Mouse (Mus musculus): ENCODE measurements around the gene Ncoa1.
"Not testable (repeated sequence)": the region's sequence is repeated elsewhere in the genome, so short reads cannot be mapped to it uniquely, and the experiment has no call there.

Ncoa1 gene

DNA sequence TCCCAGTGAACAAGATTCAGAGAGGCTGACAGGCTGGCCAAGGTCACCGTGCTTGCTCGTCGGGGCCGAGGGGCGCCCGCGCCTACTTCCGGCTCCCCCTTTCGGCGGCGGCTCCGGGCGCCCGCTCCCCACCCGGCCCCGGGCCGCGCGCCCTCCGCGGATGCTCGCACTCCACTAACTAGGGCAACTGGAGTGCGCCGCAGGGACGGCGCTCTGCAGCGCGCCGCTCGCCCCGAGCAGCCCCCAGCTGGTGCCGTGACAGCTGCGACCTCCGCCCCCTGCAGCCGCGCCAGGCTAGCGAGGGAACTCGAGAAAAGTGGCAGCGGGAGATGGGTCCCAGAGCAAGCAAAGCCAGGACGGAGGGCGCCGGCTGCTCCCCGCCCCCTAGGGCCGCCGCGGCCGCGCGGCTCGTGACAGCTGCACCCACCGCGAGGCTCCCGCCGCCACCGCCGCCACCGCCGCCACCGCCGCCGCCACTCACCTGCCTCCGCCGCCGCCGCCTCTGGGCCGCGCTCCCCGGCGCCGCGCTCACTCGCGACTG is 621 bp downstream of the Ncoa1 start:
- in situ Hi-C loops (cut with MseI, MboI): no loop called here

- in situ Hi-C loops (cut with MseI, MboI): no loop called here
These were observed 1.6 kb downstream of the Ncoa1 start for GRCm38 (mm10) chr12:4475251-4475993.

GRCm38 (mm10) chr12:4469115-4469514 is 7.9 kb downstream of the Ncoa1 start:
- in situ Hi-C loops (cut with MseI, MboI): no loop called here

DNA sequence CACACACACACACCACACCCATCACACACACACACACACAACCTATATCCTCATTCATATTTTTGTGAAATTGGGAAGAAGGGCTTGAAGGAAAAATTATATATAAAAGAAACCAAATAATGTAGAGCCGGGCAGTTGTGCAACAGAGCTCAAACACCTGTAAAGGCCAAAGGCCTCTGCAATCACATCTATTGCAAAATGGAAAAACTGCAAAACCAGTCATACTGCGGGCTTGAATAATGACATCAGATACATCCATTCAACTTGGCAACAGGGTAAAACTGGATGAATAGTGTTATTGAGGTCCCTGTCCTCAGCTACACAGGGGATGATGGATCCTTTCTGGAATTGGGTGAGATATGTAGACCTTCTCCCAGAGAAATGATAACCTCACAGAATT is 13.3 kb downstream of the Ncoa1 start:
- in situ Hi-C loops (cut with MseI, MboI): no loop called here

DNA sequence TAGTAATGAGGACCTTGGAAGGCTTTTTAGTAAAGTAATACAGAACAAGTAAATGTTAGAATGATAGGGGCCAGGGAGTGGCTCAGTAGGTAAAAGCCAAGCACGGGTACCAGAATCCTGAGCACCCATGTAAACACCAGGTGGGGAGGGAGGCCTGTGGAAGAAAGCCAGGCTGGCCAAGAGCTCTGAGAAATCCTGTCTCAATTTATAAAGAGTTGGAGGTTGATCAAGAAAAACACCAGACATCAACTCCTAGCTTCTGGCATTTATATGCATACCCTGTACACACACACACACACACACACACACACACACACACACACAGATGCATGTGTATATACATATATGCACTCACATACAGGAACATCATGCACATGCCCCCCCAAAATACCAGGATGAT is 14.6 kb downstream of the Ncoa1 start:
- in situ Hi-C loops (cut with MseI, MboI): no loop called here

- in situ Hi-C loops (cut with MseI, MboI): no loop called here
These were observed 16.0 kb downstream of the Ncoa1 start for GRCm38 (mm10) chr12:4460990-4461389.

- in situ Hi-C loops (cut with MseI, MboI): no loop called here
These were observed 21.9 kb downstream of the Ncoa1 start for GRCm38 (mm10) chr12:4454956-4455565.

- in situ Hi-C loops (cut with MseI, MboI): no loop called here
These were observed 22.7 kb downstream of the Ncoa1 start for GRCm38 (mm10) chr12:4454248-4454647.

DNA sequence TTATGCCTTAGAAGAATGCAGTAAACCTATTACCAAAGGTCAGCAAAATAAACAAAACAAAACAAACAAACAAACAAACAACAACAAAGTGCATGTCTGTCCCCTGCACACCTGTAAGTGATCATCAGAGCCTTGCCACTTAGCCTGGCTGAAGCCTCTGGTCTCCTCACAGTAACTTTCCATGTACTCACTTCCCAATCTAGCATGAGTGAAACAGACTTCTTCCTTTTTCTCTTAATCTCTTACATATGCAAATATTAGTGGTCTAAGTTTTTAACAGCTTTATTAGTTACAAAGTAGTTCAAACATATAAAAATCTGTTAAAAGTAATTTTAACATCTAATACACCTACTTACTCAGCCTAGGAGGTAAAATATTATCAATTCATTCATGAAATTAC is 24.7 kb downstream of the Ncoa1 start:
- in situ Hi-C loops (cut with MseI, MboI): no loop called here

DNA sequence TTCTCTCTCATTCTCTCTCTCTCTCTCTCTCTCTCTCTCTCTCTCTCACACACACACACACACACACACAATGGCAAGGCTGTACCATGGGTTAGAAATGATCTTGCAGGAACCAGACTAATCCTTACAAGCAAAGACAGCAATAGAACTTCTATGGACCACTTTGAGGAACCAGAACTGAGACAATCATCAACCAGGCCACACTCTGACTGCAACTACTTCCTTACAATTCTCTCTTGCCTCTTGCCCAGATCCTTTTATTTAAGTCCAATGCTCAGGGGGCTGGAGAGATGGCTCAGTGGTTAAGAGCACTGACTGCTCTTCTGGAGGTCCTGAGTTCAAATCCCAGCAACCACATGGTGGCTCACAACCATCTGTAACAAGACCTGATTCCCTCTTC is 26.5 kb downstream of the Ncoa1 start:
- in situ Hi-C loops (cut with MseI, MboI): not testable (repeated sequence)

DNA sequence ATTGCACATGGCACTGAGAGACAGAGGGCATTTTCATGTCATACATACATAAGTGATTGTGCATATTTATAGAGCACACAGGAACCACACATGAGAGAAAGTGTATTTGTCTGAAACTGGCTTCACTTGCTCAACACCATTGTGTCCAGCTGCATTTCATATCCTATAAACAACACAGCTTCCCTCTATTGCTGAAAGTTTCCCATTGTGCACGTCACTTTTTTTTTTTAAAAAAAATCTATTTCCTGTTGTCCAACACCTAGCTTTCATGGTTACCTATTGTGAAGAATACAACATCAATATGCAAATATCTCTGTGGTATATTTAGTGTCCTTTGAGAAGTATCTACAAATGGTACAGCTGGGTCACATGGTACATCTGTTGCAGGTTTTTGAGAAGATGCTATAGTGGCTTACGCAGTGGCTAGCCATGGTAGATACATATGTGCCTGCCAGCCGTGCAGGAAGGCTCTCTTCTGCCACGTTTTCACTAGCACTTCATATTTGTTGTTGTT is 28.8 kb downstream of the Ncoa1 start:
- in situ Hi-C loops (cut with MseI, MboI): no loop called here

GRCm38 (mm10) chr12:4444946-4445345 is 32.0 kb downstream of the Ncoa1 start:
- in situ Hi-C loops (cut with MseI, MboI): no loop called here

DNA sequence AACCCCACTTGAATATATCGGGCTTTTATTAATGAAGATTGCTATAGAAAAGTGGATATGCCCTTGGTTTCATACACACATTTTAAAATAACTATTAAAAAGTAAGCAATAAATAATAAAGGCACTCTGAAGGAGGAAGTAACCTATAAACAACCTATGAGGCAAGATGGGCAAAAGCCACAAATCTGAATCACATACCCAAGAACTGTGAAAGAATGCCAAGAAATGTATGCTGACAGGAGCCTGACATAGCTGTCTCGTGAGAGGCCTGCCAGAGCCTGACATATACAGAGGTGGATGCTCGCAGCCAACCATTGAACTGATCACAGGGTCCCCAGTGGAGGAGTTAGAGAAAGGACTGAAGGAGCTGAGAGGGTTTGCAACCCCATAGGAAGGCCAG is 35.5 kb downstream of the Ncoa1 start:
- in situ Hi-C loops (cut with MseI, MboI): no loop called here

GRCm38 (mm10) chr12:4436198-4436597 is 40.8 kb downstream of the Ncoa1 start:
- in situ Hi-C loops (cut with MseI, MboI): no loop called here

DNA sequence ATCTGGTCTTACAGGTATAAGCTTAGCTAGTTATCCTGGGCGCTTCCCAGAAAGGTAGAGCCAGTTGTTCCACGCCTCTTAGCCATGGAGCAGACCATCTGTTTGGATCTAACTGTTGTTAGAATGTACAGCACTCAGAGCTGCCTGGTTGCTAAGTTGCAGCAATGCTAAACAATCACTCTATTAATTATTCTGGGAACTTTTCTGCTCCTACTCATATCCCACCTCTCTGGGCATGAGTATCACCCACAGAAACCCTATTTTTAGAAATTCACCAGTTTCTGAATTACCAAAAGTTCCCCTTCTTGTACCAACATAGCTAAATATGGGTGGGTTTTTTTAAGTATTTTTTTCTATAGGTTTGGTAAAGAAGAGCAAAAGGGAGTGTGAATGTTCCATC is 43.4 kb downstream of the Ncoa1 start:
- in situ Hi-C loops (cut with MseI, MboI): no loop called here

DNA sequence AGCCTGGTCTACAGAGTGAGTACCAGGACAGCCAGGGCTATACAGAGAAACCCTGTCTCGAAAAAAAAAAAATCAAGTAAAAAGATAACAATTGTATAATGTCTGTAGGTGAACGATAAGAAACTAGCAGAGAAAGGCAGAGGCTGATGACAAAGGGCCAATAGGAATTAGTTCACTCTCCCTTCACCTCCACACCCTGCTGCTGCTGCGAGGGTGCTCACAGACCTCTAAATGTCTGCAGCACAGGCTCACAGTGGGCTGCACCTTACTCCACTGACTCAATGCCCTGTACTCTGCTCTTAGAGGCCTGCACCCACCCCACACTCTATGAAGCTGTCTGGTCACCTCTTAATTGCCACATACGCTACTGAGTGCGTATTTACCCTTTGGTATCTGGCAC is 45.0 kb downstream of the Ncoa1 start:
- in situ Hi-C loops (cut with MseI, MboI): no loop called here

GRCm38 (mm10) chr12:4430061-4430825 is 46.7 kb downstream of the Ncoa1 start:
- in situ Hi-C loops (cut with MseI, MboI): no loop called here

DNA sequence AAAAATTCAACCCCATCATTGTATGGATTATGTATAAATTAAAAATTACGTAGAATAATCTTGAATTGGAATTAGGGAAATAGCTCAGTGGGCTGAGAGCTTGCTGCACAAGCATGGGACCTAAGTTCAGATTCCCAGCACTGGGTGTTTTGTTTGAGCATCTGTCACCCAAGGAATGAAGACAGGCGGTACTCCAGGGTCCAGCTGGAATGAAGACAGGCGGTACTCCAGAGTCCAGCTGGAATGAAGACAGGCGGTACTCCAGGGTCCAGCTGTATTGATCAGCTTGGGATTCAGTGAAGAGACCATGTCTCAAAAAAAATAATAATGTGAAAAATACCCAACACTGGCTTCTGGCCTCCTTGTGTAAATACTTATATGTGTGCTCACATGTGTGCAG is 58.2 kb downstream of the Ncoa1 start:
- in situ Hi-C loops (cut with MseI, MboI): no loop called here

GRCm38 (mm10) chr12:4417626-4418263 is 59.2 kb downstream of the Ncoa1 start:
- in situ Hi-C loops (cut with MseI, MboI): no loop called here

GRCm38 (mm10) chr12:4407085-4407484 is 69.9 kb downstream of the Ncoa1 start:
- in situ Hi-C loops (cut with MseI, MboI): no loop called here

GRCm38 (mm10) chr12:4406155-4406554 is 70.8 kb downstream of the Ncoa1 start:
- in situ Hi-C loops (cut with MseI, MboI): no loop called here

DNA sequence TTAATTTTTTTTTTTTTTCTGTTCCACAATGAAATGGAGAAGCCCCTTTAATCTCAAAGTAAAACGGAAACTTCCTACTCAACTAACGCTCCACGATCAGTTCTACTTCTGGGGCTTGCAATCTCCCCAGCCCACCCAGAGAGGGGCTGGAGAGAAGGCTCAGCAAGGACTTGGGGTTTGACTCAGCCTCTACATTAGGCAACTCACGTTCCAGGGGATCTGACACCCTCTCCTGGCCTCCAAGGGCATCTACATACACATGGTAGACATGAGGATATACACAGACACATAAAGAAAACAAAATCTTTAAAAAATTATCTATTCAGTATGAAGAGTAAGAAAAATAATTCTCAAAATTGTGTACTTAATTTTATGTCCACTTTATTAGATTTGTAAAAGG is 73.8 kb downstream of the Ncoa1 start:
- in situ Hi-C loops (cut with MseI, MboI): no loop called here
